Mouse (Mus musculus): ENCODE results near the gene Cutc. TPM values are rescaled to one million over a fixed set of nuclear protein-coding genes. Genes with fewer than 3 reads are reported as not detected.

Cutc gene
- polyA plus RNA-seq, 1 experiment from 2014 or later = 6.5 TPM

DNA sequence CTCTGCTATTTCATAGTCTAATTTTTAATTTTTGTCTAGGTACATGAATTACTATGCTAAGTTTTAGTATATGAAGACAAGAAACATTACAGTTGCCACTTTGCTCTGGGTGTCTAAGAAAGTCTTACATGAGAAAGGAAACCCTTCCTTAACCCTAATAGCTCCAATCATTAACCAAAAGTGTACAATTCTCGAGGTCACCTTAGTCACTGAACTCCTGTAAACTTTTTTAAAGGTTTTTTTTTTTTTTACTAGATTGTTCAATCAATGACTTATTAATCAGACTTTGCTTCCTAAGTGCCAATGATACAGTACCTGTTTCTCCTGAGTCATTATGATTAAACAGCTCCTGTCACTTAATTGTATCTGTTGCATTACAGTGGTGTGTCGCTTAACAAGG is 24.5 kb downstream of the Cutc start:
- no peaks in the 10 kb centered on the region for H3K9me3 ChIP-seq (replicated peaks)
- no peak overlapping the region for H3K9ac ChIP-seq (replicated peaks)
- no peak overlapping the region for H3K4me3 ChIP-seq (replicated peaks)
- H3K4me1 ChIP-seq = no peaks in the 10 kb centered on the region
- H3K27ac ChIP-seq (replicated peaks) = no peak overlapping the region
- H3K4me2 ChIP-seq = no peak overlapping the region
- no peak for ATAC-seq (ENCODE audit: low FRiP score)
- H3K36me3 ChIP-seq = no peaks in the 10 kb centered on the region
- H3K27me3 ChIP-seq (replicated peaks) = no peaks in the 10 kb centered on the region
- WGBS = 70% methylated on average over 2 of the region's 2 CpGs

DNA sequence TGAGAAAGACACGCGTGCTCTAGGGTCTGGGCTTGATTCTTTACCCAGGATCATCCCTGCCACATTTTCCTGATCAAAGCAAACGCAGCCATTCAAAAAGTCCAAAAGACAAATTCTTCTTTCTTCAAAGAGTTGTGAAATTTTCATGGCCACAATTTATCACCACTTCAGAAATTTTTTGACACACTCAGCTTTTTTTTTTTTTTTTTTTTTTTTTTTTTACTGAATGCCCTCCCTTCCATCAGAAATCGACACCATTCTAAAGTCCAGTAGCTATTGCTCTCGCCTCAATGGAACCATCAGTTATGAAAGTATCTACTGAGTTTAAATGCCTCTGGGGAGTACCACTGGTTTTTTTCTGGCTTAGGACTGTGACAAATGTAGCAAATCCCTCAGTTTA is 27.6 kb downstream of the Cutc start:
- WGBS = 95% methylated on average over 5 of the region's 5 CpGs
- Histone ChIP-seq H3K27ac (replicated peaks) (no peak overlapping the region), H3K4me2 (no peak overlapping the region), H3K9ac (replicated peaks) (no peak overlapping the region), H3K9me3 (replicated peaks) (no peaks in the 10 kb centered on the region), H3K36me3 (no peaks in the 10 kb centered on the region), H3K27me3 (replicated peaks) (no peaks in the 10 kb centered on the region), H3K4me1 (no peaks in the 10 kb centered on the region), H3K4me3 (replicated peaks) (no peak overlapping the region)
- ATAC-seq (ENCODE audit: low FRiP score) = no peak

DNA sequence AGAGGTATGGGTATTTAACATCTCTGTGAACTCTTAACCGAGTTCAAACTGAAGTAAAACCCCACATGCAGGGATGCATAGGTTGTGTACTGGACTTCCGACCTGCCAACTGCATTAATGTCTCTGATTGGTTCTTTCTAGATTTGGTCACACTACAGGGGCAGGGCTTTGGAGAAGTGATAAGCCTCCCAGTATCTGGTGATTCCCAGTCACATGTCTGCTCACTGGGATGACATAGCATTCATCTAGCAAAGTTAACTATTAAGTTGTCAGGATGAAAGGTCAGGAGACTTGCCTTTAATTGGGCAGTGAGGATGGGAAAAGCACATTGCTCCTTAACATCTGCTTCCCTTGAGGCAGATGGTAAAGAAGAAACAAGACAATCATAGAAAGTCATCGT is 29.2 kb downstream of the Cutc start, which contains the start of gene Abcc2:
Gene Abcc2 (plus strand): TSS at position 213 of the 400 bp plus-strand sequence.
- Histone ChIP-seq H3K36me3 (no peaks in the 10 kb centered on the region), H3K9me3 (replicated peaks) (no peaks in the 10 kb centered on the region), H3K9ac (replicated peaks) (no peak within 1 kb of the TSS), H3K4me3 (replicated peaks) (no peak within 1 kb of the TSS), H3K27ac (replicated peaks) (no peak within 1 kb of the TSS), H3K4me1 (no peaks in the 10 kb centered on the region), H3K4me2 (no peak within 1 kb of the TSS), H3K27me3 (replicated peaks) (no peaks in the 10 kb centered on the region)
- WGBS = 87% methylated on average over 3 of the region's 3 CpGs
- ATAC-seq (ENCODE audit: low FRiP score) = no peak

DNA sequence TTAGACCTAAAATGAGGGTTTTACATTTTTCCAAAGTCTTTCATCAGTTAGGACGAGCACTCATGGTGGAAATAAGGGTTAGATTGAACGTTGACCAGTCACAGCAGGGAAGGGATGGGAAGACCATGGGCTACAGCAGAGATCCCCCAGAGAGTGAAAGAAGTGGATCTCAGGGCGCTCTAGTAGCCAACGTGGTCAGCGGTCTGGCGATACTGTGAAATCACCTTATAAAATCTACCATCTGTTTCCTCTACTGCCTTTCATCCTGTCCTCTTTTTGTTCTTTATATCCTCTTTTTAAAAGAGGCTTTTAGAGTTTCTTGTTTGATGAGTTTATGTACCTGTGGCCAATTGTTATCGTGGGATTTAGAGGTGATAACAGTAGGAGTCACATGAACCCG is 32.0 kb downstream of the Cutc start:
- ATAC-seq (ENCODE audit: low FRiP score) = no peak

DNA sequence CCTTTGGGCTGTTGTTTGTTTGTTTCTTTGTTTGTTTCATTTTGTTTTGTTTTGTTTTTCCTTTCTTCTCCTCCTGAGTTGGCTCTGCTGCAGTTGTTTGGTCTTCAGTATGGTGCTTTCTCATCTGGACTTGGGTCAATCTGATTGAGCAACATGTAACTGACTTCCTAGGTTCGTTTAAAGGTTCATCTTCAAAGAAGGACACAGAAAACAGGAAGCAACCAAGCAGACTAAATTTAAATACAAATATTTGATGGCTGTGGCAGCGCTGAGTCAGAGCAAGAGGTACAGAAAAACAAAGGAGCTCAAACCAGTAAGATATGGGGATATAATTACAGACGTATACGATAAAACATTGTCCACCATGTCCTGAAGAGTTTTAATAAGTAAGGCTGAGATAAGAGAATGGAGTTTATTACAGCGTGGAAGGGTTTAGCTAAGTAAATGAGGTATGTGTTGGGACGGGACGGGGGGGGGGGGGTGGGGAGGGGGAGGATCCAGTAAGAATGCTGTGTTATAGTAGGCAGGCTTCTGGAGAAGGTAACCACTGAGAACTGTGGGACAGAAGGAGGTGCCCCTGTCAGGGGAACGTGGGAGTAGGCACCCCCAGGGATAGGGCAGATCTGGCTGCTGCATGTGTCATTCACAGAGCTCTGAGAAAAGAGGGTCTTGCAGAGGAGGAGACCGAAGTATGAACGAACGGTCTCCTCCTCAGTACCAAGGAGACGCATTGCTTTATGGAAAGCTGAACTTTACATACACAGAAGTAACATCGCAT is 33.6 kb downstream of the Cutc start:
- no peak for ATAC-seq (ENCODE audit: low FRiP score)
- Histone ChIP-seq H3K9ac (replicated peaks) (no peak overlapping the region), H3K4me2 (no peak overlapping the region), H3K9me3 (replicated peaks) (no peaks in the 10 kb centered on the region), H3K36me3 (no peaks in the 10 kb centered on the region), H3K27ac (replicated peaks) (no peak overlapping the region), H3K27me3 (replicated peaks) (no peaks in the 10 kb centered on the region), H3K4me1 (no peaks in the 10 kb centered on the region), H3K4me3 (replicated peaks) (no peak overlapping the region)
- 84% methylated on average over 13 of the region's 13 CpGs for WGBS

More for the DNA sequence above, 32.0 kb downstream of the Cutc start:
- H3K36me3 ChIP-seq = no peaks in the 10 kb centered on the region
- 77% methylated on average over 8 of the region's 8 CpGs for WGBS
- H3K27me3 ChIP-seq (replicated peaks) = no peaks in the 10 kb centered on the region
- H3K4me1 ChIP-seq = no peaks in the 10 kb centered on the region
- H3K9me3 ChIP-seq (replicated peaks) = no peaks in the 10 kb centered on the region
- H3K4me2 ChIP-seq = no peak overlapping the region
- no peak overlapping the region for H3K27ac ChIP-seq (replicated peaks)
- no peak overlapping the region for H3K4me3 ChIP-seq (replicated peaks)
- H3K9ac ChIP-seq (replicated peaks) = no peak overlapping the region

DNA sequence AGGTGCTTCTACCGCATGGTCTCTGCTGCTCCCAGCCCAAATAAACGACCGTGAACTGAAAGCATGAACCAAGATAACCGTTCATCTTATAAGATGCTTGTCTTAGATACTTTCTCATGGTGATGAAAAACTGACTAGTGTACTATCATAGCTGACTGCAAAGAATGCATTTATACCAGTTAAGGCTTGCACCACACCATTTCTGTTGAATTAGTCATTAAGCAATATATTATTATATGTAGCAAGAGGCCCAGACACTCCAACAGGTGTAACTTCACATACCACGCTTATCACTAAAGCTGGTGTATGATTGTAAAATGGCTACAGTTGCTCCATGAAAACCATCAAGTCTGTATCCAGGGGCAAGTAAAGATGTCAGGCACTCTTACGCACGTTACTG is 37.0 kb downstream of the Cutc start:
- Histone ChIP-seq H3K9ac (replicated peaks) (no peak overlapping the region), H3K27ac (replicated peaks) (no peak overlapping the region), H3K4me2 (no peak overlapping the region), H3K27me3 (replicated peaks) (no peaks in the 10 kb centered on the region), H3K4me3 (replicated peaks) (no peak overlapping the region), H3K36me3 (no peaks in the 10 kb centered on the region), H3K9me3 (replicated peaks) (no peaks in the 10 kb centered on the region), H3K4me1 (no peaks in the 10 kb centered on the region)
- WGBS = 90% methylated on average over 7 of the region's 7 CpGs
- no peak for ATAC-seq (ENCODE audit: low FRiP score)

DNA sequence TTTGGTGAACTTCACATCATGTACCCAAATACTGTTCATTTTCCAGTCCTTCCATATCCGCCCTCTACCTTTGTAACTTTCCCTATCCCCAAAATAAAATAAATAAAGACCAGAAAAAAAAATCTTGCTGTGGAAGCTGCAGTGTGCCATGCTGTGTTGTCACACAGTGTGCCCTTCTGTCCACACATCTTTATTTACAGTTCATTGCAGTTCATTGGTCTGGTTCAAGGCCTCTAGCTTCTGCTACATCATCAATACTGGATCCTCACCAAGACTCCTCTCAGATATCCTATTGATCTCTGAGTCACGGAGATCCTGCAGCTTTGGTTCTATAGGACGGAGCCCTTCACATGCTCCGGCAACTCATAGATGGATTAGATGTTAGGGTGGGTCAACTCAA is 39.7 kb downstream of the Cutc start:
- 94% methylated on average over 4 of the region's 4 CpGs for WGBS
- Histone ChIP-seq H3K9ac (replicated peaks) (no peak overlapping the region), H3K4me1 (no peaks in the 10 kb centered on the region), H3K36me3 (no peaks in the 10 kb centered on the region), H3K27ac (replicated peaks) (no peak overlapping the region), H3K9me3 (replicated peaks) (no peaks in the 10 kb centered on the region), H3K27me3 (replicated peaks) (no peaks in the 10 kb centered on the region), H3K4me3 (replicated peaks) (no peak overlapping the region), H3K4me2 (no peak overlapping the region)
- ATAC-seq (ENCODE audit: low FRiP score) = no peak

DNA sequence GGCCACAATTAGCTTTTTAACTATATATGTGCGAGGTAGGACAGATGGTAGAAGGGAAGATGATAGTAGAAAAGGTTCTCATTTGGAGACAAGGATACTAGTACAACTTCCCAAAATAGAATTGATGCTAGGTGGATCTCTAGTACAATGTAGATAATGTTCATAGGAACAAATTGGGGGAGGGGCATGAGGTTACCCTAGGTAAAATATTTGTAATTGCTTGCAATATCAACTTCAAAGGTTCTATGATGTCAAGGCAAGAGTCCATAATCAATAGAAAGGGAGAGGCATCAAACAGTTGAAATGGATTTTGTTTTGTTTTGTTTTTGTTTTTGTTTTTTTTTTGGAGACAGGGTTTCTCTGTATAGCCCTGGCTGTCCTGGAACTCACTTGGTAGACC is 41.2 kb downstream of the Cutc start:
- ATAC-seq (ENCODE audit: low FRiP score) = no peak
- no peak overlapping the region for H3K27ac ChIP-seq (replicated peaks)
- H3K4me3 ChIP-seq (replicated peaks) = no peak overlapping the region
- no peaks in the 10 kb centered on the region for H3K36me3 ChIP-seq
- no peak overlapping the region for H3K9ac ChIP-seq (replicated peaks)
- H3K4me2 ChIP-seq = no peak overlapping the region
- WGBS = 98% methylated on average over 1 of the region's 1 CpGs
- H3K27me3 ChIP-seq (replicated peaks) = no peaks in the 10 kb centered on the region
- no peaks in the 10 kb centered on the region for H3K4me1 ChIP-seq
- no peaks in the 10 kb centered on the region for H3K9me3 ChIP-seq (replicated peaks)

DNA sequence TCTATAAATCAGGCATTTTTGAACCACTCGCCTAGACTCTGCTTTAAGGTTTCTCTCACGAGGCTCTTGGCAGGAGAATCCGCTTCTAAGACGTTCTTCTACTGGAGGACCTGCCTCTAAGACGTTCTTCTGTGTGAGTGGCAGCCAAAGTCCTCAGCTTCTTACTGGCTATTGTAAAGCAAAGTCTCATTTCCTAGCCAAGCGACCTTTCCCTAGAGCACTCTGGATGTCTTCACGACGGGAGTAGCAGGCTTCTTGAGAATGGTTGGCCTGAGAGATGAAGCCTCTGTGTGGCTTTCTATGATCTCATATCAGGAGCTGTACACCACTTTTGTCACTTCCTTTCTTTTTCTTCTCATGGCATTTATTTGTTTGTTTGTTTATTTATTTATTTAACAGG is 42.7 kb downstream of the Cutc start:
- WGBS = 86% methylated on average over 8 of the region's 8 CpGs
- Histone ChIP-seq H3K4me1 (no peaks in the 10 kb centered on the region), H3K36me3 (no peaks in the 10 kb centered on the region), H3K27me3 (replicated peaks) (no peaks in the 10 kb centered on the region), H3K9me3 (replicated peaks) (no peaks in the 10 kb centered on the region), H3K4me3 (replicated peaks) (no peak overlapping the region), H3K4me2 (no peak overlapping the region), H3K9ac (replicated peaks) (no peak overlapping the region), H3K27ac (replicated peaks) (no peak overlapping the region)
- no peak for ATAC-seq (ENCODE audit: low FRiP score)

DNA sequence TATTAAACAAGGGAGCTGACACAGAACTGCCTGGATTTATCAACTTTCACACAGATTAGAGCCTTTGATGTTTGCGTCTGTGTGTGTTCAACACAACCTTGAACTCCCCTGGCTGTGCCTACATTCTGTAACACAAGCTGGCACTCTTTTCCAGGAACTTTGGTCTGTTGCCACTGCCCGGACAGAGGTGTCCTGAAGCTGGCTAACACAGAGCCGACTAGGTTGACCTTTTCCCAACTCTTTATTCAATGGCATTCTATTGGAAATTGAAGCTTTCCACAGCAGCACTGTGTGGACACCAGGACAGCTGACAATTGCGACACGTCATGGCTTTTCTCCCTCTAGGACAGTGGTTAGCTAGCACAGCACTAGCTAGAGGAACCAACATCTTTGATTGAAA is 44.4 kb downstream of the Cutc start:
- H3K27ac ChIP-seq (replicated peaks) = no peak overlapping the region
- no peaks in the 10 kb centered on the region for H3K9me3 ChIP-seq (replicated peaks)
- no peaks in the 10 kb centered on the region for H3K27me3 ChIP-seq (replicated peaks)
- H3K9ac ChIP-seq (replicated peaks) = no peak overlapping the region
- H3K4me3 ChIP-seq (replicated peaks) = no peak overlapping the region
- 81% methylated on average over 5 of the region's 5 CpGs for WGBS
- no peaks in the 10 kb centered on the region for H3K36me3 ChIP-seq
- no peak for ATAC-seq (ENCODE audit: low FRiP score)
- H3K4me2 ChIP-seq = no peak overlapping the region
- H3K4me1 ChIP-seq = no peaks in the 10 kb centered on the region

DNA sequence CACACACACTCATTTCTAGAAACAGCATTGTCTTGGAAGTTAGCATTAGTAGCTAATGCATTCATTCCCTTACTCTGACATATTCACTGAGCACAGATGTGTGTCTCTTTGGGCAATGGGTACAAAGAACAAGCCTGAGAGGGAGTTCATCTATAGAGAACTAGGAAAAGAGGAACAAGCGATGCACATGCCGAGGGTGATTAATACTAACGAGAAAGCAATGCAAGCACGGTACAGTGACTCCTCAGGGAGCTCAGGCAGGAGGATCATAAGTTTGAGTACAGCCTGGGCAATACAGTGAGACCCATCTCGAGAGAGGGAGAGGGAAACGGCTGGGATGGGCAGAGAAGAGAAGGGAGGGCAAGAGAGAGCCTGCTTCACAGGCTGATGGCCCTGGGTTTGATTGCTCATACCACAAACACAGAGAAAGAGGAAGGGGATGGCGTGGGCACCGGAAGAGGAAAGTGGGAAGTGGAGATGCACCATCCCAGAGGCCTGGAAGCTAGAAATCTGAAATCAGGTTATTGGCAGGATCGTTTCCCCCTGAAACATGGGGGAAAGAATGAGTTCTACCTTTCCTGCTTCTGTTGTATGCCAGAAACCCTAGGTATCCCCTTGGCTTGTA is 48.7 kb downstream of the Cutc start:
- Histone ChIP-seq H3K4me2 (no peak overlapping the region), H3K27ac (replicated peaks) (no peak overlapping the region), H3K4me1 (no peaks in the 10 kb centered on the region), H3K4me3 (replicated peaks) (no peak overlapping the region), H3K36me3 (no peaks in the 10 kb centered on the region), H3K9ac (replicated peaks) (no peak overlapping the region), H3K9me3 (replicated peaks) (no peaks in the 10 kb centered on the region), H3K27me3 (replicated peaks) (no peaks in the 10 kb centered on the region)
- 71% methylated on average over 9 of the region's 9 CpGs for WGBS
- ATAC-seq (ENCODE audit: low FRiP score) = no peak

DNA sequence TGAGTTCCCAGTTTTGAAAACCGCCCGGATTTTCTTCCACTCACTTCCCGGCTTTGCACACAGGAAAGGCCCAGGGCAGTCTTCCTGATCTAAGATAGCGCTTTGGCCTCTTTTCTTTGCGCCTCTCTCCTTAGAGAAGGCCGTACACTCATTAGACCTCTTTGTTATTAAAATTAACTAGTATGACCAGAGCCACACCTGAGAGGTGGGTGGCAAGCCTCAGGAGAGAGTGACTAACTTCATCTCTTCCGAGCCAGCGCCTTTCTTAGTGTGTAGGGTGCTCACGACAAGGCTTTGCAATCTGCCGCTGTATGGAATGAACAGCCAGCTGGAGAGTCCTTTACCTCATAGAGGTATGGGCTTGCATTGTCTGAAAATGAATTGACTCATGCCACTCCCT is 51.1 kb downstream of the Cutc start:
- WGBS = 88% methylated on average over 10 of the region's 10 CpGs
- no peak overlapping the region for H3K9ac ChIP-seq (replicated peaks)
- no peaks in the 10 kb centered on the region for H3K9me3 ChIP-seq (replicated peaks)
- no peak overlapping the region for H3K4me2 ChIP-seq
- no peaks in the 10 kb centered on the region for H3K27me3 ChIP-seq (replicated peaks)
- H3K4me3 ChIP-seq (replicated peaks) = no peak overlapping the region
- no peak overlapping the region for H3K27ac ChIP-seq (replicated peaks)
- ATAC-seq (ENCODE audit: low FRiP score) = no peak
- no peaks in the 10 kb centered on the region for H3K36me3 ChIP-seq
- H3K4me1 ChIP-seq = no peaks in the 10 kb centered on the region

Measured in neural tube, embryonic 15.5 days (tissue).